Mouse (Mus musculus): ENCODE data around the gene Rbl1.

The Rbl1 gene

DNA sequence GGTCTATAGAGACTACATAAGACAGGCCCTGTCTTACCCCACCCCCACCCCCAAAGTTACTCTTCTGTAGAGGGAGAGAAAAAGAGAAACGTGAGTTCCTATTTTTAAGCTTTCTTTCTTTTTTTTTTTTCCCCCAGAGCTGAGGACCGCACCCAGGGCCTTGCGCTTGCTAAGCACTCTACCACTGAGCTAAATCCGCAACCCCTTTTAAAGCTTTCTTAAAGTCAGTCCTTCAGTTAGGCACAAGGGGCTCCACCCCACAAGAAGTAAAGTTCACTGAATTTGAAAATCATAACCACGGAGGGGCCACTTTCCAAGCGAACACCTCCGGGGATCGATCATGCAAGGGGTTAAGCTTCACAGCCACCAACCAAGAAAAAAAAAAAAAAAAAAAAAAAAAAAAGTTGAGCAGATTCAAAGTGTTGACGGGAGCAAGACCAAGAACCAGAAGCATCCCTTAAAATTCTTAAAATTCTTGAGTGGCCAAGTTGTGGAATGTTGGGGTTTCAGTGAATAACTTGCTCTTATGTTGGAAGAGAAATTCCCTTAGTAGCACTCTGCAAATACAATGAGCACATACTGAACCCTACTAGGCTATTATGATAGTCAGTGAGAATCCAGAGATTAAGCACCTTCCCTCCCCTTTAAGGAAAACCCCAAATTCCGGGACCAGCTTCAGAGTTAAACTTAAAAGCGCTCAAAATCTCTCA lies 70.4 kb downstream of the Rbl1 start:
- no peak for DNase-seq (ENCODE audit: low spot score in 2 of 2)

- DNase-seq (ENCODE audit: low spot score in 2 of 2) = no peak
These were observed 71.4 kb downstream of the Rbl1 start for GRCm38 (mm10) chr2:157132686-157133540.

- no peak for DNase-seq (ENCODE audit: low spot score in 2 of 2)
These were observed 72.2 kb downstream of the Rbl1 start for GRCm38 (mm10) chr2:157132086-157132485.

GRCm38 (mm10) chr2:157130813-157131514 lies 73.4 kb downstream of the Rbl1 start:
- no peak for DNase-seq (ENCODE audit: low spot score in 2 of 2)

DNA sequence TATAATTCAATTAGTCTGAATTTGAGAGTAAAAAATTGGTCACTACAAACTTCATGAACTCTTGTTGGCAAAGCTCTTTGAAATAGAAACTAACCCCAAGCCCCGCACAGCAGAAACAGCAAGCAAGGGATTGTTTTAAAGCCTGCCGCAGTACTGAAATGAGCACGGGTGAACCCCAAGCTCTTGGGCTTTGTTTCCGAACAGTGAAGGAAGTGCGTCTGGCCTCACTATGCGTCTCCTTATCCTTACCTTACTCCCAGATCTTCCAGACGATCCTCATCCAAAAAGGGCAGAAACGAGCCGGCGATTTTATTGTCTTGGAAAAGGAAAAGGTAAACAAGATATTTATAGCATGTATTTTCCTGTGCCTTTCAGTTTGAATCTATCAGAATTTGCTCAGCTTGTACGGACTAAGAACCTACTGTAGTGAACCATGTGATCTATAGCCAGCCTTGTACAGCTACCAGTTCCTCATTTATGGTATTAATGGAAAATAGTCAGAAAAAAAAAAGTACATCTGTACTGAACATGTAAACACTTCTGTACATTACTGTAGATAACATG lies 74.7 kb downstream of the Rbl1 start:
- DNase-seq (ENCODE audit: low spot score in 2 of 2) = no peak

GRCm38 (mm10) chr2:157129096-157129495 lies 75.2 kb downstream of the Rbl1 start:
- DNase-seq (ENCODE audit: low spot score in 2 of 2) = no peak

DNA sequence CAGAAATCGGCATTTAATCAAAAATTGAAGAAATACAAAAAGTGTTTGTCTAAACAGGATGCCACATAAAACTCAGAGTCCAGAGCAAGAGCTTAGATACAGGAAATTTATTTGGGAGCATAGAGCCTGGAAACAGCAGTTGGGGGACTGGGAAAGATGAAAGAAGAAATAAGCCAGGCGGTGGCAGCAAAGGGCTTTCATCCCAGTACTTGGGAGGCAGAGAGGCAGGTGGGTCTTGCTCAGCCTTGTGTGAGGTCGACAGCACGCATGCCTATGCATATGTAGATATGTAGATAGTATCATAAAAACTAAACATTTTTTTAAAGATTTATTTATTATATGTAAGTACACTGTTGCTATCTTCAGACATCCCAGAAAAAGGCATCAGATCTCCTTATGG lies 76.3 kb downstream of the Rbl1 start:
- no peak for DNase-seq (ENCODE audit: low spot score in 2 of 2)

- DNase-seq (ENCODE audit: low spot score in 2 of 2) = no peak
These were observed 77.0 kb downstream of the Rbl1 start for GRCm38 (mm10) chr2:157127370-157127769.

- no peak for DNase-seq (ENCODE audit: low spot score in 2 of 2)
These were observed 79.1 kb downstream of the Rbl1 start for GRCm38 (mm10) chr2:157125246-157125645.

DNA sequence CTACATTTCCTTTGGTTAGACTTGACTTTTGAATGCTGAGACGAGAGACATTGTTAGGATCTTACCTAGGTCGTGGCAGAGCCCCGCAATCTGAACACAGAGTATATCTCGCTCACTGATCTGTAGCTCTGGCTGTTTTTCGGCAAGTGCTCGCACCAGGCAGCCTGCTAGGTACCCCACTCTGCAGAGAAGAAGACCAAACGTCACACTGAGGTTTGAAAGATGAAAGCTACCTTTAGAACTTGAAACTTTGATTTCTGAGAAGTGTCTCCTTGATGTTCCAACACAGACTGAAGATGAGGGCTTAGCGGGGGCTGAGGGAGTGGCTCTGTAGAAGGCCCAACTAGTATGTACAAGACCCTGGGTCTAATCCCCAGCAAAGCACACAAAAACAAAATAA lies 82.6 kb downstream of the Rbl1 start:
- DNase-seq (ENCODE audit: low spot score in 2 of 2) = no peak

DNA sequence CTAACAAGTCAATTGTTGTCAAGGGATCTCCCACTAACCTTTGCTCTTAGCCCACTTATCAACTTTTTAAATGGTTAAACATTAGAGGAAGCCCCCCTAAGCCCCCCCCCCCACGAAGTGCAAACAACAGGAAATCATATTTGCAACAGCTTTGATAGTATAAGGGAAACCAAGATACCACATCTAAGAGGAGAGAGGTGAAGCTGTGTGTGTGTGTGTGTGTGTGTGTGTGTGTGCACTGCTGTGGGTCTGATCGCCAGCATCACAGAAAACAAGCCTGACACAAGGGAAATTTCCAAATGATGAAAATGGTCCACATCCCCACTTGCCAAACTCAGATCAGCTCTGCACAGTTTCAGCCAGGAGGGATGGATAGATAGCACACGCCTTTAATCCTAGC lies 85.3 kb downstream of the Rbl1 start:
- no peak for DNase-seq (ENCODE audit: low spot score in 2 of 2)

- no peak for DNase-seq (ENCODE audit: low spot score in 2 of 2)
These were observed 85.8 kb downstream of the Rbl1 start for GRCm38 (mm10) chr2:157118556-157118955.

- DNase-seq (ENCODE audit: low spot score in 2 of 2) = no peak
These were observed 87.4 kb downstream of the Rbl1 start for GRCm38 (mm10) chr2:157116964-157117363.

DNA sequence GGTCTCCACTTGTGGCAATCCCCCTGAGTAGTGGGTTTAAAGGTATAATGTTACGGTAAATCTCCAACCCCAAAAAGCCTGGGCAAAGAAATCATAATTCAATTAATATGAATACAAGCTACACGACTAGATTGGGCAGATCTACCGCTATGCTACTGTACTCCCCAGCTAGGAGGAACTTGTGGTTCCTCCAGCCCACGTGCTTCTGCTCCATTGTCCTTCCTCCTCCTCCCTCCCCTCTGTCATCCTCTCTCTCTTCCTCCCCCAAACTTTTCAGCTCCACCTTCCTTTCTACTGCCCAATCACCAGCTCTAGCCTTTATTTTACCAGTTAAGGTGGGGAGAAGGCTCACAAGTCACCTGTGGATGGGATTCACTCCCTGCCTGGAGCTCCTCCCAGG lies 96.1 kb downstream of the Rbl1 start:
- no peak for DNase-seq (ENCODE audit: low spot score in 2 of 2)

- DNase-seq (ENCODE audit: low spot score in 2 of 2) = no peak
These were observed 99.9 kb downstream of the Rbl1 start for GRCm38 (mm10) chr2:157104454-157104853.

DNA sequence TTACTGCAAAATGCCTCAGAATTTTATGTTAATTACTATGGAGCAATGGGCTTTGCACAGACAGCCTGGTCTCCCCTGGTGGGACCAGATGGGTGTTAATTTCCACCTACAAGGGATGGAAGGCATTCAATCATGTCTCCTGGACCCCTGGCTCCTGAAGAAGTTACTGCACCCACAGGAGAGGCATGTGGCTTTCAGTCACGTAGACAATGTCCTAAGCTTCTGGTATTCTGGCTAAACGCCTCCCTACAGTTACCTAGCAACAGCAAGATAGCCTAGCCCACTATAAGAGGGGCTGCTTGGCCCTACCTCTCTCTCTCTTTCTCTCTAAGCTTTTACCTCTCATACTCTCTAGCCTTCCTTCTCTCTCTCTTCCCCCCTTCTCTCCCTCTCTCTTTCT lies 102.1 kb downstream of the Rbl1 start:
- DNase-seq (ENCODE audit: low spot score in 2 of 2) = no peak

DNA sequence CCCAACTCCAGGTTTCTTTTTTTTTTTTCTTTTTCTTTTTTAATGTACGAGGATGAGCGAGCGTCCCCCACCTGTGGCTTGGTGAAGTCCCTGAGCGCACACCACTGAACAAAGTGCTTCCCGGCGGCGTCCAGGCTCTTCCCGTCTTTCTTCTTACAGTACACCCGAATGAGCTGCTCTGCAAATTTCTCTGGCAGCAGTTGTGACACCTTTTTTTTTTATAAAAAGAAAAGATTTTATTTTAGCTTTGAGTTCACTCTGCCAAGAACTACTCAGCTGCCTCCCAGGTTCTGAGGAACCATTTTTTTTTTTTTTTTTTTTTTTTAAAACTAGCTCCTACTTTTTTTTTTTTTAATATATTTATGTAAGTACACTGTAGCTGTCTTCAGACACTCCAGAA lies 102.7 kb downstream of the Rbl1 start:
- DNase-seq (ENCODE audit: low spot score in 2 of 2) = no peak

DNA sequence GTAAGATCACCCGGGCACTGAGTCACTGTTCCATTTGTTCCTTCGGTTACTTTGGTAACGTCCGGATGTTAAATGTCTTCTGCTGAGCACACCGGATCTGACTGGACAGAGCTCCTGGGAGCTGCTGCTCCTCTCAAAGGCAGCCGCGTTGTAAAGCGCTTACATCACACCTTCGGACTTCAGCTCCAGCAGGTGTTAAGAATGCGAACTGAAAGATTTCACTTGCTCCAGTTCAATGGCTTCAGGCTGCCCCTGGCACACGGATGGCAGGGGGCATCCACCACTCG lies 104.1 kb downstream of the Rbl1 start:
- DNase-seq (ENCODE audit: low spot score in 2 of 2) = no peak

- DNase-seq (ENCODE audit: low spot score in 2 of 2) = no peak
These were observed 104.6 kb downstream of the Rbl1 start for GRCm38 (mm10) chr2:157099532-157100318.
